Mouse (Mus musculus) cerebellum, adult 2 months (tissue): ENCODE data around the gene Hoxa4. TPM values are rescaled to one million over a fixed set of nuclear protein-coding genes. Genes with fewer than 3 reads are reported as not detected.

Experiments used
- DNase-seq, 2 experiments: peaks; one replicate each; pipeline ENCODE4 v3.0.0; 2021
- H3K27ac ChIP-seq: fragments of 200-500 bp; 2 replicates; pipeline ENCODE4 v1.5.1; 2012; ENCODE audit warnings: low read length, control low read depth, inconsistent platforms; ENCODE audit not compliant: insufficient read depth
- H3K27me3 ChIP-seq: fragments of 200-500 bp; 2 replicates; pipeline ENCODE4 v1.6.1; 2012; ENCODE audit warnings: inconsistent platforms, mild to moderate bottlenecking, low read length, moderate library complexity; ENCODE audit not compliant: control insufficient read depth, insufficient read depth
- H3K4me1 ChIP-seq: fragments of 200-500 bp; 2 replicates; pipeline ENCODE4 v1.6.1; 2011; ENCODE audit warnings: low read length; ENCODE audit not compliant: control insufficient read depth, insufficient read depth
- H3K4me3 ChIP-seq: fragments of 200-500 bp; replicated peaks from 2 replicates; pipeline ENCODE3; 2011; ENCODE audit warnings: mild to moderate bottlenecking, low read depth, low read length, control low read depth; ENCODE audit not compliant: insufficient read depth
- CTCF ChIP-seq: fragments of 200-500 bp; IDR thresholded peaks from 2 replicates; pipeline ENCODE4 v1.5.1; 2011; ENCODE audit warnings: low read depth, mild to moderate bottlenecking, control low read depth, low read length, moderate library complexity, borderline replicate concordance; ENCODE audit not compliant: insufficient read depth
- POLR2A ChIP-seq: fragments of 200-500 bp; IDR thresholded peaks from 2 replicates; pipeline ENCODE4 v1.6.1; 2011; ENCODE audit warnings: low read length, control low read depth, borderline replicate concordance; ENCODE audit not compliant: insufficient read depth
- WGBS: fragments of 180-500 bp; shearing (Covaris S2); methylation state at CpG from one replicate; pipeline ENCODE4 v1.1.7; 2018; 5-methylcytosine and 5-hydroxymethylcytosine counted together
- polyA plus RNA-seq: library from polyadenylated mRNA; depleted of rRNA; stranded (reverse); fragments of >200 nt; gene quantifications from 2 replicates; pipeline ENCODE4 v1.2.3, GENCODE M21; 2012

Gene Hoxa4
- polyA plus RNA-seq, 1 experiment: 5.1 TPM

DNA sequence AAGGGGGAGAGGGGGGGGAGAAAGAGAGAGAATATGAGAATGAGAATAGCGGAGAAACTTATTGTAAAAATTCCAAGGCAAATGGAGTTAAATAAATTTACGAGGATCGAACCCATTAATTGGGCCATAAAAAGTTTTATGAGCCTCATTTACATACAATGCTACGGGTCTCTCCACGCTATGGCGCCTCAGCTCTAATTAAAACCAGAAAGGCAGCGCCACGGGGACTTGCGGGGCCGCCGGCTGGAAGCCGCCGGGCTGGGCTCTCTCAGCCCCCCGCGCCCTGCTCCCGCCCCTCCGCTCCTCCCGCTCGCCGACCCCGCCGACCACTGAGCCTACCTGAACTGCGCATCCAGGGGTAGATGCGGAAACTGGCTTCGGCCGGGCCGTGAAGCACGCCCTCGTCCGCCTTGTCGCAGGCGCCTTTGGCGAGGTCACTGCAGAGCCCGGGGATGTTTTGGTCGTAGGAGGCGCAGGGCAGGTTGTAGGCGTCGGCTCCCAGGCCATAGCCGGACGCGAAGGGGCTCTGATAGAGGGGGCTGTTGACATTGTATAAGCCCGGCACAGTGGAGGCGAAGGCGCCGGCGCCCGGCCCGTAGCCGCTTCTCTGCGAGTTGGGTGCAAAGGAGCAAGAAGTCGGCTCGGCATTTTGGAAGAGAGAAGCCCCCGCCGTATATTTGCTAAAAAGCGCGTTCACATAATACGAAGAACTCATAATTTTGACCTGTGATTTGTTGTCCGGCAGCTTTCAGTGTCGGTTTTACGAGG is 25.3 kb upstream of the Hoxa4 start:
- H3K27me3 ChIP-seq: peaks cover 16% of the 10 kb centered on the region; the same call in 1 of the 2 replicates

DNA sequence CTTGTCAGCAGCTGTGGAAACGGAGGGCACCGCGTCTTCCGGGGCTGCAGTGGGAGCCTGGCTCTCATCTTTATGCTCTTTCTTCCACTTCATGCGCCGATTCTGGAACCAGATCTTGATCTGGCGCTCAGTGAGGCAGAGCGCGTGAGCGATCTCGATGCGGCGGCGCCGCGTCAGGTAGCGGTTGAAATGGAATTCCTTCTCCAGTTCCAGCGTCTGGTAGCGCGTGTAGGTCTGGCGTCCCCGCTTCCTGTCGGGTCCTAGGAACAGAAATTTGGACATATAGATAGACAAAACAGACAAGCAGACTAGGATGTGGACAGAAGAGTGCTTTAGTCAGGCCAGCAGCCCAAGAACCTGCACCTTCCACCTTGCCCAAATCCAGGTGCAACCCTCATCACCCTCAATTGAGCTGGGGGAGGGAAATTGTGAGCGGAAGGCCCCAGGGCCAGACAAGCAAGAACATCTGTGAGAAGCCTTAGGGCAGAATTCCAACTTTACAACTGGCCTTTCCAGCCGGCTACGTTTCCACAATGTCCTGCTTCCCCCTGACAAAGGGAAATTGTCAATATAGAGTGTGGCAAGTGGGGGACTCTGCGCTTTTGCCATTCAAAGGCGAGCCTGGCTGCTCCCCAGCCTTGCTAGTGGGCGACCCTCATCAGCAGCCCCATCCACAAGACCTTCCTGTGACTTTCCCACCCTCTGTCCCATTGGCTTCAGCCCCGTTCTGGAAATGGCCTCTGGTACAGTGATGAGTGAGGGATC is 24.4 kb upstream of the Hoxa4 start:
- TF ChIP-seq CTCF: no peak
- TF ChIP-seq POLR2A: no peak
- DNase-seq: no peak
- H3K27ac ChIP-seq: no peak overlapping the region
- peaks cover 16% of the 10 kb centered on the region; the same call in 1 of the 2 replicates for H3K27me3 ChIP-seq
- H3K4me3 ChIP-seq: no peak overlapping the region
- 3% methylated on average over 30 of the region's 30 CpGs for WGBS
- H3K4me1 ChIP-seq: no peaks in the 10 kb centered on the region

More for the DNA sequence above, 25.3 kb upstream of the Hoxa4 start:
- H3K4me1 ChIP-seq: no peaks in the 10 kb centered on the region
- TF ChIP-seq POLR2A (no peak), CTCF (no peak)
- 4% methylated on average over 56 of the region's 60 CpGs for WGBS
- no peak for DNase-seq
- H3K27ac ChIP-seq: no peak overlapping the region
- no peak overlapping the region for H3K4me3 ChIP-seq

DNA sequence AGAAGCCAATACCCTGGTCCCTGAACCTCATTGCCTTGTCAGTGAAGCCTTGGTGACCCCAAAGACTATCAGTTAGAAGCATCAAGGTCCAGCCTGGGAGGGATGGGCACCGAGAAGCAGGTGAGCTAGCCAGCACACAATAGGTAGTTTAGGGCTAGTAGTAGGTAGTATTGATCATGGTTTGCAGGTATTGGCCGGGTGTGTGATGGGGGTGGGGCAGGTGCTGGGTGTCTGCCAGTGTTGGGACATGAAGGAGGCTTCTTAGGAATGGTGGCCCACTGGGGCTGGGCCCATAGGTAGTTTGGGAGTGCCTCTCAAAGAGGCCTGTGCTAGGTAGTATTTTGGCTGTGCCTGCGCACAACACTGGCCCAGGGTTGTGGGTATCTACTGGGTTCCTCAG is 23.5 kb upstream of the Hoxa4 start:
- WGBS: 14% methylated on average over 3 of the region's 3 CpGs

DNA sequence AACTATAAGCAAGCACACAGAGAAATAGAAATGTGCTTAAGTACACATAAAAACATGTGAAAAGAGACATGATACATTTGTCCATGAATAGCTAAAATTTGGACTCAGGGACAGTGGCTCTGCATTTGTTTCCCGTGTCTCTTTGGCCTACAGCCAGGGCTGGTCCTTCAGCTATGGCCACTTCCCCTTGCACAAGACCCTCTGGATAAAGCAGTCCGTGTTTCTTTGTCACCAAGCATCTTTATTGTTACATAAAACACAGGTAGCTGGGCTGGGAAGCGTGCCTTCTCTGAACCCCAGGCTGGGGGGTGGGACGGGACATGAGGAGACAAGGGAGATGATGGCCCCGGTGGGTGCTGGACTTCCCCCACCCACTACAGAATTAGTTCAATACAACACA is 22.7 kb upstream of the Hoxa4 start:
- Histone ChIP-seq H3K27me3 (peaks cover 16% of the 10 kb centered on the region; the same call in 1 of the 2 replicates), H3K4me1 (no peaks in the 10 kb centered on the region), H3K27ac (no peak overlapping the region), H3K4me3 (no peak overlapping the region)
- 15% methylated on average over 5 of the region's 5 CpGs for WGBS
- TF ChIP-seq CTCF (no peak), POLR2A (no peak)
- no peak for DNase-seq

More for the DNA sequence above, 23.5 kb upstream of the Hoxa4 start:
- no peak overlapping the region for H3K27ac ChIP-seq
- no peak overlapping the region for H3K4me3 ChIP-seq
- TF ChIP-seq POLR2A: no peak
- TF ChIP-seq CTCF: no peak
- H3K4me1 ChIP-seq: no peaks in the 10 kb centered on the region
- H3K27me3 ChIP-seq: peaks cover 16% of the 10 kb centered on the region; the same call in 1 of the 2 replicates
- DNase-seq: no peak

DNA sequence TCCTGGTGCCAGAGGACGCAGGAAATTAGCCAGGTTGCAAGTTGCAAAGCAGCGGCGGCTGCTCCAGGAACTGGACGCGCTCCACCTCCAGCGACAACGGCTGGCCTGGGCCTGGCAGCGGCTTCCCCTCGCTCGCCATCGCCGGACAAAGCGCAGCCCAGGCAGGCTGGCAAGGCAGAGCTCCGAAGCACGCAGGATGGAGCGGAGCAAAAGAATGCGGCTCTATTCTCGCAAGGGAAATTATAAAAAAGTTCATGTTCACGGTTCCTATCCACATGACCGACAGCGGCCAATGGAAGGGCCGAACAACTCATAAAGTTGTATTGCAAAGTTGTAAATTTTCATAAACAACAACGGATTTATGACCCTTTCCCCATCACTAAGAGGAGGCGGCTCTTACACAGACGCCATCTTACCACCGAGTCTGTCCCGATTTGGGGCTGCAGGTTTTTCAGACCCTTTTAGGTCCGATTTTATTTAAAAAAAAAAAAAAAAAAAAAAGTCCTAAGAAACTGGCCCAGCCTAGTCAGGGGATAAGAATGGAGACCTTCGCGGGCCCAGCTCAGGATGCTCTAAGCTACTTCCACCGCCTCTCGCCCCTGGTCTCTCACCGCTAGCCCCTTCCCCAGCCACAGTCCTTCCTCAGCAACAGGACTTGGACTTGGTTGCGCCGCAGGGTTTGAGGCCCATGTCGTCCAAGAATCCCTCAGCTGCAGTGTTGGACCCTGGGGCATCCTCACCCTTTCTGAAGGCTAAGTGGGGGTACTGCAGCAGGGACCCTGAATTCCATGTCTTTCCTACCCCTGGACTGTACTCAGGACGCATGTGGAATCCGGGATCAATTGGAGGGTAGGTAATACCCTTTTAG is 21.8 kb upstream of the Hoxa4 start, which contains the start of the genes Hoxa3 and Gm28308:
Hoxa3 (minus strand) TSS at position 218 of the 868 bp plus-strand sequence.
Gm28308 (minus strand) TSS at position 221 of the 868 bp plus-strand sequence.
- no peak within 1 kb of the TSS for H3K4me3 ChIP-seq
- no peak for DNase-seq
- WGBS: 3% methylated on average over 38 of the region's 38 CpGs
- TF ChIP-seq POLR2A (no peak), CTCF (no peak)
- H3K27me3 ChIP-seq: peaks cover 14% of the 10 kb centered on the region; the same call in 1 of the 2 replicates
- no peaks in the 10 kb centered on the region for H3K4me1 ChIP-seq
- no peak within 1 kb of the TSS for H3K27ac ChIP-seq

DNA sequence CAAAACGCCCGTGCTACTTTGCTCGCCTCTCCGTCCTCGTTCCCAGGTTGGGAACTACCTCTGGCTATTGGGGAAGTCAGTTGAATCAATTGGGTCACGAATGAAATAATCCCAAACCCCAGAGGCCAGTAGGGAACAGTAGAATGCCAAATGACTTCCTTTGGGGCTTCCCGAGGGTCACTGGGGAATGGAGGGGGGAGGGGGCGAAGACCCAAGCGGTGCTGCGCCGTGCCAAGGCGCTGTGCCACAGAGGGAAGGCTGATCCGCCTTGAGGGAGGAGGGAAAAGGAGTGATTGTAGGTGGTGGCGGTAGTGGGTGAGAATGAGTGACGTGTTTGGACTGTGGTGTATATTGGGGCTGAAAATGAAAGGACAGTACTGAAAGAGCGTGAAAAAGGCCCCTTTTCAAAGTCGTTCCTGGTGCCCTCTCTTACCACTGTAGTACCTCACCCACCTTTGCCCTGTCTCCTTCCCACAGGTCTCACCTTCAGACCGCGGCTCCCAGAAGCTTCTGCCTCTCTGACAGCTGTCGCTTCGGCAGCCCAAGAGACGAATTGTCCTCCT is 21.1 kb upstream of the Hoxa4 start:
- TF ChIP-seq CTCF (no peak), POLR2A (no peak)
- no peak overlapping the region for H3K27ac ChIP-seq
- H3K4me3 ChIP-seq: no peak overlapping the region
- H3K4me1 ChIP-seq: no peaks in the 10 kb centered on the region
- 3% methylated on average over 22 of the region's 22 CpGs for WGBS
- peaks cover 14% of the 10 kb centered on the region; the same call in 1 of the 2 replicates for H3K27me3 ChIP-seq
- no peak for DNase-seq

DNA sequence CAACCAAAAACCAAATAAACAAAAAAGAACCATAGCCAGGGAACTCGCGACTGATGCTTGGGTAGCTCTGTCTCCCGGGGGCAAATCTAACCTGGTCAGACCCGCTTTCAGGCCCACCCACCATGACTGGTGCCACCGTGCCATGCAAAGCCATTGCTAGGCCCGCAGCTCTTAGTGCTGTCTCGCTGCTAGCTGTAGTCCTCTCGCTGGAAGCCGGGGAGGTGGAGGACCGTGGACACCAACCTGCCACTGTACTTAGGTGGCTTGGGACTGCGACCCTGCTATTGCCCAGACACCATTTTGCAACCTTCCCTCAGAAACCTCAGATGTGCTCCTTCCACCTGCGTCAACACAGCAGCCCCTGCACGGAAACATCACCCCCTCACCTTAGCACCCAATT is 20.4 kb upstream of the Hoxa4 start:
- TF ChIP-seq POLR2A: no peak
- TF ChIP-seq CTCF: no peak
- Histone ChIP-seq H3K27ac (no peak overlapping the region), H3K4me1 (no peaks in the 10 kb centered on the region), H3K27me3 (peaks cover 15% of the 10 kb centered on the region; the same call in 1 of the 2 replicates), H3K4me3 (no peak overlapping the region)
- DNase-seq: no peak
- WGBS: 6% methylated on average over 13 of the region's 13 CpGs
